Mouse (Mus musculus) adrenal gland, adult 18-20 months (tissue): ENCODE measurements at regions not wholly inside any gene's neighbourhood (a gene's known extent, or its start where the extent isn't known, plus 50 kb on each side); places are given as distances from the start of the nearest gene placed in this dataset.

Experiments used
- DNase-seq, 2 experiments: peaks; one replicate each; pipeline ENCODE4 v3.0.0; 2021 to 2022; ENCODE audit warnings: low spot score in 2 of 2

DNA sequence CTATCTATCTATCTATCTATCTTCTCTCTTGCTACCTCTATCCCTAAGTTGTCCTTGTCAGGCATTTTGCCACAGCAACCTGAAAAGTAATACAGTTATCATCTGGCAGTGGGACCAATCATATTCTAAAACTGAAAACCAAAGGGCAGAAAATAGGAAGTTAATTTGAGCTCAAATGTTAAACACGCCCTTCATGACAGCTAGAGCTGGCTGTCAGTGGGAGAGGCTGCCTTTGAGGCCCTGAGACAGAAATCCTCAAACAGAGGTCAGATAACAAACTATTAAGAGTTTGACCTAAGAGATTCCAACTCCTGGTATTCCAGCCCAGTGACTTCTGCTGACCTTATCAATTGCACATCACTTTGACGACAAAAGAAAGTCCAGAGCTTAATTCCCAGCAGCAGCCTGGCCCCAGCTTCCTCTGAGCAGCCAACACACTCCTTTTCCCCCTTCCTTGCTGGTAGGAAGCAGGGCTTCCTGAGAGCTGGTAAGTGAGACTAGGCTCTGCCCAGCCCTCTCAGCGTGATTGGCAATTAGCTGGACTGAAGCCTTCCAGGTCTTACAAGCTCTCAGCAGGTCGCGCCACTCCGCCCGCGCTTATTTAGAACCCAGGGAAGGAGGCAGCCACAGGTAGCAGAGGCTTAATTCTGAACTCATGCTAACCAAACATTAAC is 250.0 kb downstream of the Sec61b start:
- no peak for DNase-seq

DNA sequence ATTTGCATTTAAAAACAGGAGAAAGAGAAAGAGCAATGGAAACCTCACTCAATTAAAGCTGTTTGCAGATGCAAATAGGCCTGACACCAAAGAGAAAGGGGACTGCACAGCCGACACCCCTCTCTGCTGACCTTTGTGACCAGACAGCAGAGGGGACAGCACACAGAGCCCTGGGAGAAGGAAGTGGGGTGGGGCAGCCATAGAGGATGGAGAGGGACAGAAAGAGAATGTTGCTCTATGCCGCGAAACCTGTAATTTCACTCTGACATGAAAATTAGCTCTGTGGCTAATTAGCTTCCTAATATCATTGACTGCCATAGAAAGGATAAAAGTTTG is 250.5 kb downstream of the Sec61b start:
- no peak for DNase-seq

DNA sequence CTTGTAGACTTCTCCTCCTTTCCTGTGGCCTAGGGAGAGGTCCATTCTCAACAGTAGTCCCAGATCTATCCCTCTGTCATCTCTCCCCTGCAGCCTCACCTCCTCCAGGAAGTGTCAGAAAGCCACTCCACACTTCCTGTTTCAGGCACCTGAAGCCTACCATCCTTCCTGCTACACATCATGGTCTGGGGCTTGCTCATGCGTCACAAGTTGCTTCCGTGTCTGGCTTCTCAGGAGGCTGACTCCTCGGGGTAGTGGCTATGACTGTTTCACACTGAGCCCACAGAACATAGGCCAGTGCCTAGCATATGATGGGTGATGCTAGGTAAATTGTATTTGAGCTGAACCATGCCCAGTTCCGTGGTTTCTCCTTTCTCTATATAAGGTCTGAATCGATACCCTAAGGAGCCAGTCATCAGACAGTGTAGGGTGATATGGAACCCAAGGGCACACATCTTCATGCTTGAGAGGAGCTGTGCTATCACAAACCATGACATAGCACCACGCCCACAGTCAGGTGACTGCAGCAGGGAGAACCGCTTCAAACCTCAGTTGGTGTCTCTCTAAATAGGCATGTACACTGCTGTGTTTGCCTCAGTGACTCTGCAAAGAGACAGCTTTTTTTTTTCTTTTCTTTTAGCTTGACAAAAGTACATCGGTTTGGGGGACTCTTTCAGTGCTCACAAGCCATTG is 272.2 kb downstream of the Sec61b start:
- DNase-seq = no peak

DNA sequence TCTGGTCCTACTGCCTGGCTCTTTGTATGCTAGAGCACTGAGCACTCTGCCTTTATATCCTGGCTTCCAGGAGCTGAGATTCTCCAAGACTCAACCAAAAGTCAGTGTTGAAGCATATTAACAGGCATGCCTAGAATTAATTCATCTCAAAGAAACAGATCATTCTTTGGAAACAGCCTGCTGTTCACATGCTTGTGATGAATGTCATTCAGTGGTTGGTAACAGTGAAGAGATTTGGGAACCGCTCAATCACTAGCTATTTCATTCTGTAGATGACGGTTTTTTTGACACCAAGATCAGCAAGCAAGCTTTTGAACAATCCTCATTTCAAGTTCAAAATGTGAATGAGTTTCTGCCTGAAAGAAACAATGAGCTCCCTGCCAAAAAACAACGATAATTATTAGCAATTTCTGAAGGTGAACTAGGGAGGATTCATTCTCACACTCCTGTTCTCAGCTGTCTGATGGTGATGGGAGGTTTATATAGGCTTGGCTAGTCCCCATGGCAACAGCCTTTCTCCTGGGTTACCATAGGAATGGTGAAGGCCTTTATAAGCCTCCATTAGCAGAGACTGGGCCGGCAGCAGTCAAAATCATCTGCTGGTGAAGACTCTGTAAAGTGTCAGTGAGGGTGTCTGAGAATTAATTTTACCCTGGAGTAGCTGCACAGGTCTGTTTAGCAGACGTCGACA is 272.6 kb upstream of the Nr4a3 start:
- no peak for DNase-seq

DNA sequence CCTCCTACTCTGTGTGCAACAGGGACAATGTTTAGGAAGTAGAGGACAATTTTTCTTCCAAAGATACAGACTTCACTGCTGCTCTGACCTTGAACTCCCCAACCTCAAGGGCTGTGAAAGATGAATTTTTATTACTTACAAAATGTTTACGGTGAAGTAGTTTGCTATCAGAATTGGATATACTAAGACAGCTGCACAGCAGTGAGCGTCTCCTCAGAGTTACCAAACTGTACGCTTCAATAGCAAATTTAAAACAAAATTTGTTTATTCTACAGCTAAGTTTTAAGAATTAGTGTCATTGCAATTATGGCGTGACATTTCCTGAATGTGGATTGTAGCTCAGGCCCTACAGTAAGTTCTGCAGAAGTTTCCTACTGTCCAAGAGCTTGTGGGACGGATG is 270.3 kb upstream of the Nr4a3 start:
- DNase-seq = no peak

DNA sequence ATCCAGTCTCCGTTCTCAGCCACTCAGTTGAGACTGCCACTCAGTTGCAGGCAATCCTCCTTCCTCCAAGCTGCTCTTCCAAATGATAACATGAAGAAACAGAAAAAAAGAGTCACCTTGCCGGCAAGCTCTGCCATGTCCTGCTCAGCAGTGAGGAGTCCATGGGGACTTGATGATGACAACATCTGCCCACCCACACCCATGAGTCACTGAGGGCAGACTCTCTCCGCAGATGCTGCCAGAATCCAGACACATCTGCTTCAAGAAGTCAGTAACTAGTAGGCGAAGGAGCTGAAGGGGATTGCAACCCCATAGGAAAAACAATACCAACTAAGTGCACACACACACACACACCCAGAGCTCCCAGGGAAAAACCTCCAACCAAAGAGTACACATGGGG is 263.9 kb upstream of the Nr4a3 start:
- no peak for DNase-seq

DNA sequence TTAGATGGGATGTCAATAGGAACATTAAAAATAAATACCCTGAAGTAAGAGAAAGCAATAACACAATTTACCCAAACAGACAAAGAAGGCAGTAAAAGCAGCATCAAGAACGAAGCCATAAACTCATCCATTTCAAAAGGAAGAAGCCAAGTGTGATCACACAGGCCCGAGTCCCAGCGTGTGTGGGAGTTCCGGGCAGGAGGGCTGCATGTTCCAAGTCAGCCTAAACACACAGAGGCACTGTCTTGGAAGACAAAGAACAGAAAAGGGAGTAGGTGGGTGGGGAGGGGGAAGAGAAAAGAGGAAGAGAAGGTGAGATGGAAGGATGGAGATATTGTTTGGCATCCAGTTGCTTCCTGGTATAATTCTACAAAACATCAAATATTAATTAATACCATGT is 248.0 kb upstream of the Nr4a3 start:
- no peak for DNase-seq

DNA sequence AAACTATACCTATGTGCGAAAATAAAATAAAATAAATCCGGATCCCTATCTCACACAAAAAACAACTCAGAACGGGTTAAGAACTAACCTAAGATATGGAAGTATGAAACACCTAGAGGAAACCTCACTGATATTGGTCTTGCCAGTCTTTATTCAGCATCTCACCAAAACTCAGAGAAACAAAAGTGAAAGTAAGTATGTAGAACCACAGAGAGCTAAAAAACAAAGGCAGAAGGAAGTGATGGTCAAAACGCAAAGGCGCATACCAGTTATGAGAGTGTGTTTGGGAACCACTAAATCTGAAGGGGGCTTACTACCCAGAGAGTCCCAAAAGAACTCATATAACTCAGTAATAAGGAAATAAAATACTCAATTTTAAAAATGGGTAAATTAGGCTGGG is 245.8 kb upstream of the Nr4a3 start:
- DNase-seq = no peak

DNA sequence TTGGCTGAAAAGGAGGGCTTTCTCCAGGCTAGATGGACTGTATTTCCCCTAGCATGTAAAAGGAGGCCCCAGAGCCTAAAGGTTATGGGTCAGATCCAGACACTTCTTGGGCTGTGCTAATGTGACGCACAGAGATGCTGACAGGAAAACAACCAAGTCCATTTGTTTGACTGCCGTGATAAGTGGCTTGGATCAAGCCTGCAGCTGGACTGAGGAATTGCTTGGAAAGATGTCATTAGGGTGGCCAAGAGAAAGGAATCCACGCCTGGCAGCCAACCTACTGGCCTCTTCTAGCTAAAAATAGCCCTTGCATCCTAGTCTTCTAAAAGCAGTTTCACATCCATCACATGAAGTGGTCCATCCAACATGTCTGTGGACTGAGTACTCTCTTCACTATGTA is 241.8 kb upstream of the Nr4a3 start:
- DNase-seq = no peak

DNA sequence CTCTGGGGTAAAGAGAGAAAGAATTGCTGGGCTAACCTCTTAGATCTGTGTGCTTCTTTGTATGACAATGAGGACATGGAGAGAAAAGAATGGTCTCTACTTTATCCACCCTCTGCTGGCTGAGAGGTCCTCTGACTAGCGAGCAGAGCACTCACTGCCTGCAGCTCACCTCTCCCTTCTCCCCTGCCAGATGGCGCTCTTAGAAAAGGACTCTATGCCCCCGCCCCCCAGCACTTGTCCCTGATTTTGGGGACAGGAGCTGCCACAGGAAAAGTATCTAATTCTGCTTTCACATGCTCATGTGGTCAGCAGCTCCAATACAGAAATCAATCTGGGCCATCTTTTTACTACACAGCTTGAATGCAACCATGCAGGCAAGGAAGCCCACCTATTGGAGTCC is 237.1 kb upstream of the Nr4a3 start:
- no peak for DNase-seq

DNA sequence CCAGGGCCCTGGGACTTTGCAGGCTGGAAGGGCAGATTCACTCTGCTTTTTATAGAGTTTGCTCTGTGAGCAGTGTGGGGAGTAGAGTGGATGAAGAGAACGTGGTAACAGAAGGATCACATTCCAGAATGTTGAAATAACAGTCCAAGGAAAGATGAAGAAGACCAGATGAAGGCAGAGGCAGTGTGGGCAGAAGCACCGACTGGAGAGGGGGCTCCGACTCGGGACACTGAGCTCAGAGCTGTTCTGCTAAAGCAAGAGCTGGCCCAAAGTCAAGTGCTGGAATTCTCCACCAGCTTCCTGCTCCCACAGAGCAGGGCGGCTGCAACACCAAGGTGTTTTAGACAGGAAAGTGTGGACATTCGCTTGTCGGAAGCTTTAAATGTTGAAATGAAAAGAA is 230.9 kb upstream of the Nr4a3 start:
- no peak for DNase-seq

DNA sequence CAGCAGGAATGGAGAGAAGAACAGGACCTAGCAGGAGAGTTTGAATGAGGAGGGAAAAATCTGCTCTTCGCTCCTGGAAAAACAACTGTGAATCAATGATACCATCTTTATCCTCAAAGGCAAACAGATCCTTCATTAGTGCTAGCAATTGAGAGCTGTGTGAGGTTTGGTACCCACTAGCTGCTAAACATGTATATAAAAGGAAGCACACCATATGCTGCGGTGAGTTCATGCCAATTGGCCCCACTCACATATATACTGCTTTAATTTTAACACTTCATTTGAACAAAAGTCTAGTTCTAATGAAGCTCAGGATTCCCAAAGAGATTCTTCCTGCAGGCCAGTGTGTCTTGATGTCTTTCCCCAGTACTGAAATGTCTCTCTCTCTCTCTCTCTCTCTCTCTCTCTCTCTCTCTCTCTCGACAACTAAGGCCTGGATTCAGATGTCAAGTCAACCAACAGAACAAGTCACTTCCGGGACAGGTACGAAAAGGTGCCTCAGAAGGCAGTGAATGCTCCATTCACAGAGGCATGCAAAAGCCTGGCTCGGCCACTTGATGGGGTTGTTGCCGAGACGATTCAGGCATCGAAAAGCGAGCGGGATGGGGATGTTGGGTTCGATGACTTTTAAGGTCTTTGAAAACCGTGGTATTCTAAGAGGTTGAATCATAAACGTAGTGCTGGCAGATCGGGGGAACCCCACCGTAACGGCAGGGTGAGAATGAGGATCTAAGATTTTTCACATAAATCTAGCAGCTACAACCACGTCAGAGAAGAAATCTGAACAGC is 226.4 kb upstream of the Nr4a3 start:
- no peak for DNase-seq

DNA sequence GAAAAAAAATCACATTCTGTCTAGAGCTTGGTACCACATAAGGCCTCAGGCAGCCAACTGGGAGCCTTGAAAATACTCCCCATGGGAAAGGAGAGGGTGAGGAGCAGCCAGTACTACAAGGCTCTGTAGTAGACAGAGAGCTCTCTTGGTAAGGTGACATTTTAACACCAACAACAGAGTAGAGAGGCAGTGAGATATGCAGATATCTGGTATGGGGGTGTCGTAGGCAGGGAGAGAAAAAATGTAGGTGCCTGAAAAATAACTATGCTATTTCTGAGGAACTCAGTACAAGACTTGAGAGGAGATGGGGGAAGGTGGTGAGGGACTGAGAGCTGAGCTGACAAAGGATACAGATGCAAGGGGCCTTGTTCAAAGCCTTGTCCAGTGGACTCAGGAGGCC is 224.4 kb upstream of the Nr4a3 start:
- no peak for DNase-seq

DNA sequence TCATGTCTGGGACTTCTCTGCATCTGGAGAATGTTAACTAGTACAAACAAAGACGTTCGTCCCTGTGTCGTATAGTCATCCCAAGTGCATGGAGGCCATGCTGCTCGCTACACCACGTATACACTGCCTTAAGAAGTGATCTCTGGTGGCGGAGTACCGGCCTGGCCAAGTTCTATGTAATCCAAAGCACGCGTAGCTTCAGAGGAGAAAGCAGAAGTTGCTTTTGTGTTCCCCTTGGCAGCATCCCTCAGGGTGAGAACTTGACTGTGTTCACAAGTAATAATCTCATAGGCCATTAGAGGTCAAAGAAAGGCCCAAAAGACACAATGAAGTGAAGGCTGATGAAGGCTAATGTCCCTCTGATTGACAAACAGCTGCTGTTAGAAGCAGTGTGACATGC is 221.7 kb upstream of the Nr4a3 start:
- DNase-seq = no peak

DNA sequence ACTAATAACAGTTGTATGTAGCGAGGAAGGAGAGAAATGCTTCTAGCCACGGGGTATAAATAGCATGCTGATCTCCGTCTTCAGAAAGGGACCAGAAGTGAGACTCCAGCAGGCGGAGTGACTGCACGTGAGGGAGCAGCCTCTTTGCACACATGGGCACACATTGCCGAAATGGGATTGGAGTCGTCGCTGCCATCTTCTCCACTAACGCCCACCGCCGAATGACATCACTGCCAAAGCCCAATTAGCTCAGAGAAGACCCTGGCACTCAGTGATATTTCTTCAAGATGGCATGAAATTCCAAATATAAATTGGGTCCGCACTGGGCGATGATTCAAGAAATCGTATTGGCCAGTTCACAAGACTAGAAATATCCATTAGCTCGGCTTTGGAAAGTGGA is 220.9 kb upstream of the Nr4a3 start:
- no peak for DNase-seq

DNA sequence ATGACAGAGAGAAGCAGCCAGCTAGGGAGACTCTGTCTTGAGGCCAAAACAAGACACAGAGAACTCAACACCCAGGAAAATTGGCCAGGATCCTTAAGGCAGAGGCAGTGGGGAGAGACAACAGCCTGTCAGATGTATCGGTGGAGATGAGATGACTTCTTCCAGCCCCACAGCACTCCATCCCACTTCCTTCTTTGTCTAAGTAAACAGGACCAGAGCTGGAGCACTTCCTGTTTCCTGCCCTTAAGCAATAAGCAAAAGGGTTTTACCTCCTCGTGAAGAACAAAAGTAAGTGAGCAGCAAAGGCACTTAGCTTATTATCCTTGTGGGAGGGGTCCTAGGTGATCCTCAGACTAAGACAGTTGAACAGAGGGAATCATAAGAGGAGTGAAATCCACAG is 212.0 kb upstream of the Nr4a3 start:
- no peak for DNase-seq

DNA sequence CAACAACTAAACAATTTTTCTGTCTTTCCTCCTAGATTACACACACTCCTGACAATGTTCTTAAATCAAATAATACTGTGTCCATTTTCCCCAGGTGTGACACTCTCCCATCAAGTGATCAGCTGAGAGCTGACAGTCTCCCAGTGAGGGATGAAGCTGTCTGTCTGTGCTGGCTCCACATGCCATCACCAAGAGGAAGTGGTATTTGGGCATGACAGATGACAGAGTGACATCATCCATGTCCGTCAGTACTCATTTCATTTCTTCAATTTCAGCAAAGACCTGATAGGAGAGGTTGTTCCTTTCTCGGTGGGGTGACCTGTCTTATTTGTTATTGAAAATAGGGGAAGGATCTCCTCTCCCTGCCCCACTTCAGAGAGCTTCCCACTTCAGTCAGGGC is 206.5 kb upstream of the Nr4a3 start:
- DNase-seq = no peak

DNA sequence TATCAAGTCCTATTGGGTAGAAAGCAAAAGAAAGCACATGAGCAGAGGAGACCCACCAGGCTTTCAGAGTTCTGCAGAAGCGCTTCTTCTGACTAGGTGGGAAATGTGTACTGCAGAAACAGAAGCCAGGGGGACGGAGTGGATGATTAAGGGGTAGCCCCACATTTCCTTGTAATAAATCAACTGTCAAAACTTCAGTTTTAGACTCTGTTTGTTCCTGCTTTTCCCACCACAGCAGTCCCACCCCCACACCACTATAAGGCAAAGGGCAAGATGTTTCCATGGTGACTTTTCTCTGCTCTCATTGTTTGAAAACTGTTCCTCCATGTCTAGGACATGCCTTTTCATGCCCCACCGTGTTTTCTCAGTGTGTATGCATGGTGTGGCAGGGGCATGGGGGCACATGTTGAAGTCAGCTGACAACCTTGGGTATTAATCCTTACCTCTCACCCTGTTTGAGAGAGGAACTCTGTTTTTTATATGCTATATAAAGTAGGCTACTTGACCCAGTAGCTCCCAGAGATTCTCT is 202.8 kb upstream of the Nr4a3 start:
- no peak for DNase-seq

DNA sequence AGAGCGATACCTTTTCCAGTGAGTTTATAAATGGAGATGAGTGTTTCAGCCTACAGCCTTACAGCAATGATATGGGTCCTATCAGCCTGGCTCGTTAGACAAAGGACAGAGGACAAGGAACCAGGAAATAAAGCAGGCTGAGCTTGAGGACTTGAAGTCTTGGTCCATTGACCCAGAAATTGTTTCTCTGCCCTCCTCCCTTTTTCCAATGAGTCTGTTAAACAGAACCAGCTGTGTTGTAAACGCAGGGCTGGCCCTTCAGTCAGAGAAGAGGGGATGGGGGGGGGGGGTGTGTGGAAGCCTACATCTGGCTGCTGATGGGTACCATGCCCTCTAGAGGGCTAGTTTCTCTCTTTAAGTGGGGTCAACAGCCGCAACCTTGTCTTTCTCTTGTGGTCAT is 199.7 kb upstream of the Nr4a3 start:
- DNase-seq = no peak

DNA sequence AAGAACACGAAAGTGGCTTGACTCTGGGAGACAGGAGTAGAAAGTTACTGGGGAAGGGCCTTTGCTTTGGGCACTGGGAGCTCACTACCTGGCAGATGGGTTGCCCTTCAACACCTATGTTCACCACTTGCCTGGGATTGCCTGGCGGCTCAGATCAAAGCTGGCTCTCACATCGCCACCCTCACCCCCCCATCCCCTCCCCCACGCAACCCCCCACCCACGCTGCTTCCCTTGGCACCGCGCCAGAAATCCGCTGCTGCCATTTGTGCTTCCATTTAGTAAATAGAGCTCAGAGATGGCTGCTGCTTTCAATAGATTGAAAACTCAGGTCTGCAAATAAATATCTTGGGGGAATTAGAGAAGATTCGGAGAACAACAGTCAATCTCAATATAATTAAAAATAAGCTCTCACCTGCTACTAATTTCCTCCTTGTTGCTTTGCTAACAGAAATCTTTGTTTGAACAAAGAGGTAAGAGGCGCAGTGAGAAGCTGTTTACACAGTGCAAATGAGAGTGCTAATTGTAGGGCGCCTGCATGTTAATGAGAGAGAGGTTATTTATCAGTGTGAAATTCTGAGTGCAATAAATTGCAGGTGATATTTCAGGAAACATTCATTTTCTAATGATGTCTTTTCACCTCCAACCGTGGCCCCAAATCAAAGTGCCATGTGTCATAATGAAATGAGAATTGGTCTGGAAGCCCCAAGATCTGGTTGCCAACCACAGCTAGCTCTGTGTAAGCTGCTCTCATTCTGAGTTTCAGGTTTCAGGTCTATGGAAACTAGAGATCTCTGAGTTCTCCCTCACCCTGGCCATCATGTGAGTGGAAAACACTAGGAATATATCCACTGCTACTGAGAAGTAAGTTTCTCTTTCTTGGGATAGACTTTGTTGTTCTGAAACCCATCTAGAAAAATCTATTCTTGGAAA is 198.3 kb upstream of the Nr4a3 start:
- no peak for DNase-seq

DNA sequence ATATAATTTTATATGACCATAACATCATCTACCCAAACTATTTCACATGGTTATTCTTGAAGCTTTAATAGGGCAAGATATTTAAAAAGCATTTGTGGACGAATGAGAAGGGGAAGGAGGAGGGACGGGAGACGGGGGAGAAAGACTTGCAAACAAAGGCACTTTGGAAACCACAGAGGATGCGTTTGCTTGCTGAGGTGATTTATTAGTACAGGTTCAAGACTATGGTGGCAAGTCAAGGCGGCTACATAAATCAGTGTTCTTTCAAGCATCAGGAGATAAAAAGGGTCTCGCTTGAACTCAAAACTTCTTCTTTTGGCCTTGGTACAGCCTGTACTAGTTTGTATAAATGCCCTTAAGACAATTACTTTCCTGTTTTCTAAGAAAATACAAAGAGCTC is 183.8 kb upstream of the Nr4a3 start:
- no peak for DNase-seq
